Mouse (Mus musculus): ENCODE data around the gene Ivl. TPM values are rescaled to one million over a fixed set of nuclear protein-coding genes. Genes with fewer than 3 reads are reported as not detected.

The Ivl gene
- 0.14 TPM in 1 of 2 replicates, not detected in the other for polyA plus RNA-seq (2015; fragmentation: Nextera tagmentation; extraction: Ambion mirVana)

- Histone ChIP-seq H3K4me2 (ENCODE audit: low read depth, low read length) (no peak within 1 kb of the TSS), H3K9ac (ENCODE audit: low read length) (no peak within 1 kb of the TSS), H3K4me1 (ENCODE audit: control insufficient read depth, insufficient read depth, low read length) (no peaks in the 10 kb centered on the region), H3K27ac (ENCODE audit: low read length) (no peak within 1 kb of the TSS), H3K9me3 (replicated peaks; ENCODE audit: control insufficient read depth, low read length) (no peaks in the 10 kb centered on the region), H3K36me3 (ENCODE audit: control insufficient read depth, insufficient read depth) (no peaks in the 10 kb centered on the region), H3K4me3 (ENCODE audit: low read length) (no peak within 1 kb of the TSS), H3K27me3 (ENCODE audit: control insufficient read depth, insufficient read depth, low read length) (no peaks in the 10 kb centered on the region)
- no peak for ATAC-seq (replicated peaks; ENCODE audit: extremely low read depth, insufficient read depth, low FRiP score)
- 59% methylated on average over 1 of the region's 1 CpGs for WGBS
These were observed at the start of gene Ivl for GRCm38 (mm10) chr3:92573449-92574041. Ivl (minus strand) TSS chr3:92573735.

- Histone ChIP-seq H3K27me3 (ENCODE audit: control insufficient read depth, insufficient read depth, low read length) (no peaks in the 10 kb centered on the region), H3K9ac (ENCODE audit: low read length) (no peak within 1 kb of the TSS), H3K4me1 (ENCODE audit: control insufficient read depth, insufficient read depth, low read length) (no peaks in the 10 kb centered on the region), H3K9me3 (replicated peaks; ENCODE audit: control insufficient read depth, low read length) (no peaks in the 10 kb centered on the region), H3K4me2 (ENCODE audit: low read depth, low read length) (no peak within 1 kb of the TSS), H3K4me3 (ENCODE audit: low read length) (no peak within 1 kb of the TSS), H3K36me3 (ENCODE audit: control insufficient read depth, insufficient read depth) (no peaks in the 10 kb centered on the region), H3K27ac (ENCODE audit: low read length) (no peak within 1 kb of the TSS)
- WGBS = 63% methylated on average over 2 of the region's 2 CpGs
- ATAC-seq (replicated peaks; ENCODE audit: extremely low read depth, insufficient read depth, low FRiP score) = no peak
These were observed 48.0 kb upstream of the Ivl start, which contains the start of gene Lce6a for GRCm38 (mm10) chr3:92621560-92621959. Lce6a (minus strand) TSS chr3:92621660.

GRCm38 (mm10) chr3:92609804-92610203 is 36.3 kb upstream of the Ivl start:
- WGBS = 32% methylated on average over 1 of the region's 1 CpGs
- no peaks in the 10 kb centered on the region for H3K27me3 ChIP-seq (ENCODE audit: control insufficient read depth, insufficient read depth, low read length)
- no peak overlapping the region for H3K9ac ChIP-seq (ENCODE audit: low read length)
- H3K36me3 ChIP-seq (ENCODE audit: control insufficient read depth, insufficient read depth) = no peaks in the 10 kb centered on the region
- no peaks in the 10 kb centered on the region for H3K4me1 ChIP-seq (ENCODE audit: control insufficient read depth, insufficient read depth, low read length)
- no peaks in the 10 kb centered on the region for H3K9me3 ChIP-seq (replicated peaks; ENCODE audit: control insufficient read depth, low read length)
- H3K4me2 ChIP-seq (ENCODE audit: low read depth, low read length) = no peak overlapping the region
- no peak for ATAC-seq (replicated peaks; ENCODE audit: extremely low read depth, insufficient read depth, low FRiP score)
- no peak overlapping the region for H3K4me3 ChIP-seq (ENCODE audit: low read length)
- no peak overlapping the region for H3K27ac ChIP-seq (ENCODE audit: low read length)

- Histone ChIP-seq H3K27ac (ENCODE audit: low read length) (no peak within 1 kb of the TSS), H3K4me3 (ENCODE audit: low read length) (no peak within 1 kb of the TSS)
- no peak for ATAC-seq (replicated peaks; ENCODE audit: extremely low read depth, insufficient read depth, low FRiP score)
These were observed 33.9 kb upstream of the Ivl start, which contains the start of gene 2210017I01Rik for GRCm38 (mm10) chr3:92607392-92607791. 2210017I01Rik (minus strand) TSS chr3:92607492.

GRCm38 (mm10) chr3:92602169-92602568 is 28.6 kb upstream of the Ivl start:
- WGBS = 37% methylated on average over 1 of the region's 1 CpGs
- Histone ChIP-seq H3K4me3 (ENCODE audit: low read length) (no peak overlapping the region), H3K27ac (ENCODE audit: low read length) (no peak overlapping the region), H3K9me3 (replicated peaks; ENCODE audit: control insufficient read depth, low read length) (no peaks in the 10 kb centered on the region), H3K4me1 (ENCODE audit: control insufficient read depth, insufficient read depth, low read length) (no peaks in the 10 kb centered on the region), H3K27me3 (ENCODE audit: control insufficient read depth, insufficient read depth, low read length) (no peaks in the 10 kb centered on the region), H3K36me3 (ENCODE audit: control insufficient read depth, insufficient read depth) (no peaks in the 10 kb centered on the region), H3K4me2 (ENCODE audit: low read depth, low read length) (no peak overlapping the region), H3K9ac (ENCODE audit: low read length) (no peak overlapping the region)
- no peak for ATAC-seq (replicated peaks; ENCODE audit: extremely low read depth, insufficient read depth, low FRiP score)

More at GRCm38 (mm10) chr3:92607392-92607791, 33.9 kb upstream of the Ivl start, which contains the start of gene 2210017I01Rik:
- Histone ChIP-seq H3K4me2 (ENCODE audit: low read depth, low read length) (no peak within 1 kb of the TSS), H3K4me1 (ENCODE audit: control insufficient read depth, insufficient read depth, low read length) (no peaks in the 10 kb centered on the region), H3K9me3 (replicated peaks; ENCODE audit: control insufficient read depth, low read length) (no peaks in the 10 kb centered on the region), H3K9ac (ENCODE audit: low read length) (no peak within 1 kb of the TSS), H3K36me3 (ENCODE audit: control insufficient read depth, insufficient read depth) (no peaks in the 10 kb centered on the region), H3K27me3 (ENCODE audit: control insufficient read depth, insufficient read depth, low read length) (no peaks in the 10 kb centered on the region)

GRCm38 (mm10) chr3:92600456-92600855 is 26.9 kb upstream of the Ivl start:
- no peak overlapping the region for H3K4me2 ChIP-seq (ENCODE audit: low read depth, low read length)
- H3K9me3 ChIP-seq (replicated peaks; ENCODE audit: control insufficient read depth, low read length) = no peaks in the 10 kb centered on the region
- H3K9ac ChIP-seq (ENCODE audit: low read length) = no peak overlapping the region
- no peak overlapping the region for H3K4me3 ChIP-seq (ENCODE audit: low read length)
- H3K36me3 ChIP-seq (ENCODE audit: control insufficient read depth, insufficient read depth) = no peaks in the 10 kb centered on the region
- no peak overlapping the region for H3K27ac ChIP-seq (ENCODE audit: low read length)
- no peaks in the 10 kb centered on the region for H3K27me3 ChIP-seq (ENCODE audit: control insufficient read depth, insufficient read depth, low read length)
- no peaks in the 10 kb centered on the region for H3K4me1 ChIP-seq (ENCODE audit: control insufficient read depth, insufficient read depth, low read length)
- ATAC-seq (replicated peaks; ENCODE audit: extremely low read depth, insufficient read depth, low FRiP score) = no peak
- 50% methylated on average over 1 of the region's 1 CpGs for whole genome bisulfite sequencing

- H3K27ac ChIP-seq (ENCODE audit: low read length) = no peak overlapping the region
- no peaks in the 10 kb centered on the region for H3K27me3 ChIP-seq (ENCODE audit: control insufficient read depth, insufficient read depth, low read length)
- no peak overlapping the region for H3K4me2 ChIP-seq (ENCODE audit: low read depth, low read length)
- H3K36me3 ChIP-seq (ENCODE audit: control insufficient read depth, insufficient read depth) = no peaks in the 10 kb centered on the region
- no peaks in the 10 kb centered on the region for H3K4me1 ChIP-seq (ENCODE audit: control insufficient read depth, insufficient read depth, low read length)
- no peak overlapping the region for H3K4me3 ChIP-seq (ENCODE audit: low read length)
- no peaks in the 10 kb centered on the region for H3K9me3 ChIP-seq (replicated peaks; ENCODE audit: control insufficient read depth, low read length)
- H3K9ac ChIP-seq (ENCODE audit: low read length) = no peak overlapping the region
- no peak for ATAC-seq (replicated peaks; ENCODE audit: extremely low read depth, insufficient read depth, low FRiP score)
These were observed 26.4 kb upstream of the Ivl start for GRCm38 (mm10) chr3:92599973-92600372.

GRCm38 (mm10) chr3:92598429-92598828 is 24.9 kb upstream of the Ivl start:
- Histone ChIP-seq H3K4me1 (ENCODE audit: control insufficient read depth, insufficient read depth, low read length) (no peaks in the 10 kb centered on the region), H3K9me3 (replicated peaks; ENCODE audit: control insufficient read depth, low read length) (no peaks in the 10 kb centered on the region), H3K27me3 (ENCODE audit: control insufficient read depth, insufficient read depth, low read length) (no peaks in the 10 kb centered on the region), H3K4me3 (ENCODE audit: low read length) (no peak overlapping the region), H3K27ac (ENCODE audit: low read length) (no peak overlapping the region), H3K9ac (ENCODE audit: low read length) (no peak overlapping the region), H3K4me2 (ENCODE audit: low read depth, low read length) (no peak overlapping the region), H3K36me3 (ENCODE audit: control insufficient read depth, insufficient read depth) (no peaks in the 10 kb centered on the region)
- no peak for ATAC-seq (replicated peaks; ENCODE audit: extremely low read depth, insufficient read depth, low FRiP score)
- WGBS = 92% methylated on average over 2 of the region's 2 CpGs

- no peak within 1 kb of the TSS for H3K9ac ChIP-seq (ENCODE audit: low read length)
- no peaks in the 10 kb centered on the region for H3K27me3 ChIP-seq (ENCODE audit: control insufficient read depth, insufficient read depth, low read length)
- no peaks in the 10 kb centered on the region for H3K9me3 ChIP-seq (replicated peaks; ENCODE audit: control insufficient read depth, low read length)
- no peak for ATAC-seq (replicated peaks; ENCODE audit: extremely low read depth, insufficient read depth, low FRiP score)
- H3K36me3 ChIP-seq (ENCODE audit: control insufficient read depth, insufficient read depth) = no peaks in the 10 kb centered on the region
- no peak within 1 kb of the TSS for H3K4me3 ChIP-seq (ENCODE audit: low read length)
- H3K27ac ChIP-seq (ENCODE audit: low read length) = no peak within 1 kb of the TSS
- 57% methylated on average over 1 of the region's 1 CpGs for WGBS
- no peak within 1 kb of the TSS for H3K4me2 ChIP-seq (ENCODE audit: low read depth, low read length)
- H3K4me1 ChIP-seq (ENCODE audit: control insufficient read depth, insufficient read depth, low read length) = no peaks in the 10 kb centered on the region
These were observed 15.3 kb upstream of the Ivl start, which contains the start of gene Smcp for GRCm38 (mm10) chr3:92588858-92589257. Smcp (minus strand) TSS chr3:92588997.

Data from heart, embryonic 16.5 days (tissue).